Mouse (Mus musculus) spleen, adult 12 weeks (tissue): ENCODE data around the gene Prkag2.

Experiments
- DNase-seq: peaks from one replicate; pipeline ENCODE4 v3.0.0; 2022; ENCODE audit warnings: low spot score

Gene Prkag2

GRCm38 (mm10) chr5:25046762-25047161 is 53.7 kb downstream of the Prkag2 start:
- no peak for DNase-seq

DNA sequence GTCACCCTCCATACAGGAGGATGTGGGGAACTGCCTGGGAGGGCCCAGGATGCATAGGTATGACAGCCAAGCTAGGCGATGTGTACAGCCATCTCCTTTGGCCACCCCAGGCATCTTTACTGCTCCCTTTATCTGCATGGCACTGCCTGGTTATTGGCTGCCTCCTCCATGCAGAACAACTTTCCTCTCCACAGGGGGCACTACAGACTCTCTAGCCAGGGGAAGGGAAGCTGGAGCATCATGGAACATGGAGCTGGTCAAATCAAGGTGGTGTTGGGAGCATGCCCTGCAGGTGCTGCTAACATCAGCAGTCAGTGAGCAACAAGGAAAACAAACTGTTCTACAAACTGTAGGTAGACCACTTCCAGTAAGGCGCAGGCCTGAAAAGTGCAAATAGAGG is 56.4 kb downstream of the Prkag2 start:
- no peak for DNase-seq

GRCm38 (mm10) chr5:25041947-25042346 is 58.5 kb downstream of the Prkag2 start:
- no peak for DNase-seq

DNA sequence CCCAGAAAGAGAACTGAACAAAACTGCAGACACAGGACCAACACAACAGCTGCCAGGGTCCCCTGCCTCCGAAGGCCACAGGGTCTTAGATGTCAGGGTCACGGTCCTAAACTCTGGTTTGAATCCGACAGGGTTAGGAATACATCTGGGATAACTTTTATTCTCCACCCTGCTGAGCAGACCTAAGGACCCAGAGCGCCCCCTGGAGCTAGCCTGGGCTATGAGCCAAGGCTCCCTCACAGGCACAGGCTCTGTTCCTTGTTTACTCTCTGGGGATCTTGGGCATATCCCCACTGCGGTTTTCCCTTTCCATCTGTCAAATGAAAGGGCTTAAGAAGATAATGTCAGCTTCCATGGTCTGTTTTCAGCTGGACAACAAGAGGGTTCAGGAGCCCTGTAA is 59.1 kb downstream of the Prkag2 start:
- DNase-seq = no peak

- DNase-seq = no peak
These were observed 59.5 kb downstream of the Prkag2 start for GRCm38 (mm10) chr5:25040903-25041302.

- no peak for DNase-seq
These were observed 61.6 kb downstream of the Prkag2 start for GRCm38 (mm10) chr5:25038827-25039226.

DNA sequence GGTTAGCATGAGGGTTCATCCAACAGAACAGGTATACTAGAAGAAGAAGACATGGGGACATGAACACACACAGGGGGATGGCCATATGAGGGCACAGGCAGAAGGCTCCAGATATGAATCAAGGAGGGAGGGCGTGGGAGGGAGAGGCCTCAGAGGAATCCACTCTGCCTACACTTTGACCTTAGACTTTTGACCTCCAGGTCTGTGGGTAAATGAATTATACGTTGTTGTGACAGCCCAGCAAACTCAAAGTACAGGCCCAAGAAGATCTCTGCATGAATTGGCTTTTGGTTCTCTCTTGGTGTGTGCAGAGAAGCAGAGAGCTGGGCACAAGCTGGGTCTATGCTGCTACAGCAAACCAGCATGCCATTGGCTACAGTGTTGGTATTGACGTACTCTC is 65.1 kb downstream of the Prkag2 start:
- no peak for DNase-seq

- DNase-seq = no peak
These were observed 69.0 kb downstream of the Prkag2 start for GRCm38 (mm10) chr5:25031456-25031856.

- DNase-seq = no peak
These were observed 69.4 kb downstream of the Prkag2 start for GRCm38 (mm10) chr5:25031037-25031436.

- no peak for DNase-seq
These were observed 70.2 kb downstream of the Prkag2 start for GRCm38 (mm10) chr5:25030276-25030681.

DNA sequence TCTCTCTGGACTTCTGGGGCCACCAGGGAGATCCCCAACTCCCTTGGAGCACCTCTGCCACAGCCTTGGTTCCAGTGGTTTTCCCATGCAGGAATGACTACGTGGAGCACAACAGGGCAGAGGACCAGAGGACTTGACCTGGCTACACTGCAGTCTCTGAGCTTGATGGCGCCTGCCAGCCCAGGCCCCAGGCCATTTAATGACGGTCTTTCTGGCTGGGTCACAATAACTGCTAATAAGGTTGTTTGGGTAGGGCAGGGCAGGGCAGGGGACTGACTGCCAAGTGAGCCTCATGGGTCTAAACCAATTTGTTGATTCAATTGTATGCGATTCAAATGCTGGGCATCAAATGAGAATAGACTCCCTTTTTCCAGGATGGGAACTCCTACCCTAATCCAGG is 72.8 kb downstream of the Prkag2 start:
- no peak for DNase-seq

DNA sequence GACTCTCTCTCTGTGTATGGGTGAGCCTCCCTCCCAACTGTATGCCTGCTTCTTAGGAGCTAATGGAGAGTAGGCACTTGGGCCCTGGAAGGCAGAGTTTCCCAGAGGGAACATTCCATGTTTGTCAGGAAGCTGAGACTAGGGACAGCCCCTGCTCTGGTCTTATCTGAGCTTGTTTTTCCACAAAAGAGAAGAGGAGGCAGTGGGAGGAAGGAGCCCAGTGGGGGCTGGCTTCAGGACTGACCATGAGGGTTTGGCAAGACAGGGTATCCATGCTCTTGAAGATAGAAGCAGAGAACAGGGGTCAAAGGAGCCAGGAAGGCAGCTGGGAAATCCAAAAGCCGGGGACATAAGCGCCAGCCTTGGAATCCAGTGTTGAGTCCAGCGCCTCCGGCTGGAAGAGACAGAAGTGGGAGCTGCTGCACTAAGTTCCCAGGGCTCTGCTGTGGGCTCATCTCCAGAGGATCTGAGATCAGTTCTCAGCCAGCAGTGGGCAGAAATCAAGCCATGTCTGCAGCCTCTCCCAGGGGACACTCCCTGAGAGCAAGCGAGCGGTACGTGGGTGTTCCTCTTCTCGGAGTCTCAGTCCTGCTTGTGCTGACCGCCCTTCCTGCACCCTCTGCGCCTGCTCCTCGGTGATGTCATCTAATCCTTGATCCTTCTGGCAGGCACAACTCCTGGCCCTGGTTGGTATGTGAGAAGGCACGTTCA is 75.0 kb downstream of the Prkag2 start:
- no peak for DNase-seq

DNA sequence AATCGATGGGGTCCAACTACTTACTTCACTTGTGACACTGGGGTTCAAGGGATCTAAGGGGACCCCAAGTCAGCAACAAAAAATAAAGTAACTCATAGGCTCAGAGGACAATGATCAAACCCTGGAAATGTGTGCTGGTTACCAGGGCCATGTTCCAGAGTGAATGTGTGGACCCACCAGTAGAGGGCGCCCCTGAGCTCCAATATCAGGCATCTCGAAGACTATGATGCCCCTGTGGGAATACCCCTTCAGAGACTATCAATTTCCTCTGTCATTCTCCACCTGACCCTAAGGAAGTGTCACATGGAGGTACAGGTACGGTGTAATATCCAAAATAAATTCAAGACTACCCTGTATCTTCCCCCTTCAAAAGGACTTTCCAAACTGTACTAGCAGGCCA is 77.5 kb downstream of the Prkag2 start:
- DNase-seq = peak; percentile 9

GRCm38 (mm10) chr5:25019221-25019620 is 81.2 kb downstream of the Prkag2 start:
- DNase-seq = no peak

GRCm38 (mm10) chr5:25012134-25012533 is 88.3 kb downstream of the Prkag2 start:
- DNase-seq = no peak

- peak; percentile 45 for DNase-seq
These were observed 89.4 kb downstream of the Prkag2 start for GRCm38 (mm10) chr5:25011019-25011485.

DNA sequence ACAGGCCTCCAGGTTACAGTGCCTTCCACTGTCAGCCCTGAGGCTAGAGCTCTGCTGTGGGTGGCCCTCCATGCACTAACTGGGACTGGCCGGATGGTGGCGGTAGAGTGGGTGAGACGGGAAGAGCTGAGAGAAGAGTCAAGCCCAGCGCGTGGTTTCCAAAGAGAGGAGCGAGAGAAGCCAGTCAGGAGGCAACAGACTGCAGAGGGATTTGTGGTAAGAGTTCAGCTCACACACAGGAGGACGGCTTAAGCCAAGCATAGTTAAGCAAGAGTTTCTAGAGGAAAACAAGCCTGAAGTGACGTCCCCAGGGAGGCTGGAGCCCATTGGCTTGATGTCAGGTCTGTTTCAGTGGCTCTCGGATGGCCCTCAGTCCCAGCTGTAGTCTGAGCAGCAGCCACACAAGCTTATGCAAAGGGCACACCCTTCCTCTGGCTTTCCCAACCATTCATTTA is 90.0 kb downstream of the Prkag2 start:
- peak; percentile 61 for DNase-seq

GRCm38 (mm10) chr5:25009770-25010169 is 90.7 kb downstream of the Prkag2 start:
- DNase-seq = no peak

DNA sequence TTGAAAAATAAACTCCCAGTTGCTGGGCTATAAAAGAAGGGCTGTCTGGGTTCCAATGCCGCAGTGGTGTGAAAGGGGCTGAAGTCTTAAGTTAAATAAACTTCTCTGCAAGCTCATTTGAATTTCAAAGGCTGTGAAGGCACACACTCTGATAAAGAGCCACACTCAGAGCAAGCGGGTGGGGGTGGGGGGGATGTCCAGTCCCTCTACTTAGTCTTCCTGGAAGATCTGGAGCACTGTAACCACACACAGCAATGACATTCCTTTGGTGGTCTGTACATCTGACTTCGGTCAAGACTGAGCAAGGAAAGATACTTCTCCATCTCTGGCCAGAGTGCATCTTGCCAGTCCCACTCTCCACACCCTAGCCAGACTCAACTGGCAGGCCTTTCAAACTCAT is 91.5 kb downstream of the Prkag2 start:
- no peak for DNase-seq

DNA sequence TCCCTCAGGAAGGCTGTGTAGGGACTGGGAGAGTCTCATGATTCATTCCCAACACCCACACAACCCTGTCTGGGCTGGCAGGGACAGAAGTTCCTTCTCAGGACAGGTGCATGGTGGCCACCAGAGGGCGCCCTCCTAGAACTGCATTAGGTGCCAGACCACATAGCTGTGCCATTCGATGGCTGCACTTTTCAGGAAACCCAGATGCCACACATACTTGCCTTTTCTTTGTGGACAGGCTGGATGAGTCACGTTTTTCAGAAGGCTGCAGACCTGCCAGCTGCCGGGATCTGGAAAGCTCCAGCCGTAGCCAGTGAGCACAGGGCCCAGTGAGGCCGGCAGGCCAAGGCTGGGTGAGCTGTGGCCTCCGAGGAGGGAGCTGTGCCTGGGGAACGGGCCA is 93.6 kb downstream of the Prkag2 start:
- DNase-seq = peak; percentile 32

DNA sequence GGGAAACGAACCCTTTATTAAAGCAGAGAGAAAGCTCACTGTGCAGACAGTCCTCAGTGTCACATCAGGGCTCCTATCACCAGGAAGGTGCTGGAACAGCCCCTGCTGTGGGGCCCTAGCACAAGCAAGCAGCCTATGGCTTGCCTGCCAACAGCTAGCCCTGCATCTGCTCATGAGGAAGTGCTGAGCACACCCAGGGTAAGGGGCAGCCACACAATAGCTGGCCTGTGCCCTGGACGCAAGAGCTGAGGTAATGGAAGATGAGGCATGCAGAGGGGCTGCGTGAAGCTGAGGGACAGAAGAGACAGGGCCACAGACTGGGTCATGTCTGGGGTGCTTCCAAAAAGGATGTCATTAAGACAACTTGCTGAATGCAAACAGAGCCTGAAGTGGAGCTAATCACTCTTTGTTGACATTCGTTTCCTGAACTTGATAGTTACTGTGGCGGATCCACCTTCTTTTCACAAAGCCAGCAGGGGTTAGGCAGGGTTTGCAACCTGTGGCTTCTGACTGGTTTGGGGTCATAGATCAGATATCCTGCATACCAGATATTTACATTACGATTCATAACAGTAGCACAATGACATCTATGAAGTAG is 94.8 kb downstream of the Prkag2 start:
- DNase-seq = no peak

GRCm38 (mm10) chr5:25001391-25001794 is 99.0 kb downstream of the Prkag2 start:
- no peak for DNase-seq

DNA sequence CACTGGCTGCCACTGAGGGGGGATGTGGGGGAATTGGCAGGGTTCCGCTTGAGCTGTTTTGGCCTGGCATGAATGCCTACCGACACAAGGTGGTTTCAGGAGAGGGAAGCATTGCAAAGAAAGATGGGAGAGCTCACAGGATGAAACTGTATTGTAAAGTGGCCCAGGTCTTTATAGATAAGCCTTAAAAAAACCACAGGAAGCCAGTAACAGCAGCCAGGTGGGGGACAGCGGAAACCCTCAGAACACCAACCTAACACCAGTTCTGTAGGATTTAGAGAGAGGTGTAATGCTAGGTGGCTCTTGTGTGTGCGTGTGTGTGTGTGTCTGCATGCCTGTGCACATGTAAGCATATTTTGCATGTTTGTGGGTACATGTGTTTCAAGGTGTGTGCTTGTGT is 101.1 kb downstream of the Prkag2 start:
- DNase-seq = no peak

GRCm38 (mm10) chr5:24995576-24996100 is 104.8 kb downstream of the Prkag2 start:
- DNase-seq = no peak
